Mouse (Mus musculus) brown adipose tissue, adult 24 weeks (tissue): ENCODE data around the gene Mad1l1. TPM values are rescaled to one million over a fixed set of nuclear protein-coding genes. Genes with fewer than 3 reads are reported as not detected.

Source experiments
- H3K27ac ChIP-seq: fragments of 200-500 bp; replicated peaks from 2 replicates; pipeline ENCODE4 v1.5.1; 2012; ENCODE audit warnings: low read depth, mild to moderate bottlenecking, low read length
- H3K4me1 ChIP-seq: fragments of 200-500 bp; 2 replicates; pipeline ENCODE4 v1.6.1; 2012; ENCODE audit warnings: low read length, mixed read lengths; ENCODE audit not compliant: control insufficient read depth, insufficient read depth, insufficient read length
- H3K4me3 ChIP-seq: fragments of 200-500 bp; 2 replicates; pipeline ENCODE4 v1.5.1; 2012; ENCODE audit warnings: low read depth, mild to moderate bottlenecking, low read length, moderate library complexity; ENCODE audit not compliant: insufficient read depth
- polyA plus RNA-seq: library from polyadenylated mRNA; stranded (reverse); fragments of >200 nt; gene quantifications from 2 replicates; pipeline ENCODE4 v1.2.4, GENCODE M21; 2012; ENCODE audit not compliant: missing spikeins, insufficient read depth, insufficient read length

Mad1l1 gene
- polyA plus RNA-seq, 1 experiment, result 2.7 TPM

- H3K4me1 ChIP-seq, result peaks cover 4% of the 10 kb centered on the region
- H3K4me3 ChIP-seq, result no peak overlapping the region
- no peak overlapping the region for H3K27ac ChIP-seq
Observed at GRCm38 (mm10) chr5:140258035-140258434, 63.3 kb downstream of the Mad1l1 start.

- Histone ChIP-seq H3K4me1 (peaks cover 4% of the 10 kb centered on the region), H3K4me3 (no peak overlapping the region), H3K27ac (no peak overlapping the region)
Observed at GRCm38 (mm10) chr5:140257439-140257838, 63.9 kb downstream of the Mad1l1 start.

- Histone ChIP-seq H3K4me1 (peaks cover 6% of the 10 kb centered on the region), H3K4me3 (no peak overlapping the region), H3K27ac (no peak overlapping the region)
Observed at GRCm38 (mm10) chr5:140256685-140257084, 64.7 kb downstream of the Mad1l1 start.

GRCm38 (mm10) chr5:140255265-140255664 lies 66.1 kb downstream of the Mad1l1 start:
- Histone ChIP-seq H3K4me3 (no peak overlapping the region), H3K27ac (no peak overlapping the region)

GRCm38 (mm10) chr5:140254656-140255055 lies 66.7 kb downstream of the Mad1l1 start:
- Histone ChIP-seq H3K4me3 (no peak overlapping the region), H3K27ac (no peak overlapping the region), H3K4me1 (peaks cover 6% of the 10 kb centered on the region)

More at GRCm38 (mm10) chr5:140255265-140255664, 66.1 kb downstream of the Mad1l1 start:
- H3K4me1 ChIP-seq, result peaks cover 6% of the 10 kb centered on the region

GRCm38 (mm10) chr5:140251989-140252388 lies 69.4 kb downstream of the Mad1l1 start:
- H3K27ac ChIP-seq, result no peak overlapping the region
- H3K4me3 ChIP-seq, result no peak overlapping the region
- H3K4me1 ChIP-seq, result peaks cover 6% of the 10 kb centered on the region

GRCm38 (mm10) chr5:140250370-140250769 lies 71.0 kb downstream of the Mad1l1 start:
- Histone ChIP-seq H3K4me1 (peaks cover 6% of the 10 kb centered on the region), H3K4me3 (no peak overlapping the region), H3K27ac (no peak overlapping the region)

GRCm38 (mm10) chr5:140249359-140250062 lies 71.8 kb downstream of the Mad1l1 start:
- no peak overlapping the region for H3K4me3 ChIP-seq

GRCm38 (mm10) chr5:140248101-140248500 lies 73.3 kb downstream of the Mad1l1 start:
- Histone ChIP-seq H3K4me1 (peaks cover 2% of the 10 kb centered on the region; the same call in 1 of the 2 replicates), H3K27ac (no peak overlapping the region), H3K4me3 (no peak overlapping the region)

More at GRCm38 (mm10) chr5:140249359-140250062, 71.8 kb downstream of the Mad1l1 start:
- H3K4me1 ChIP-seq, result peaks cover 6% of the 10 kb centered on the region
- H3K27ac ChIP-seq, result no peak overlapping the region

GRCm38 (mm10) chr5:140240235-140240634 lies 81.1 kb downstream of the Mad1l1 start:
- no peak overlapping the region for H3K27ac ChIP-seq
- no peak overlapping the region for H3K4me3 ChIP-seq
- H3K4me1 ChIP-seq, result no peaks in the 10 kb centered on the region

GRCm38 (mm10) chr5:140238880-140239279 lies 82.5 kb downstream of the Mad1l1 start:
- Histone ChIP-seq H3K4me3 (no peak overlapping the region), H3K4me1 (no peaks in the 10 kb centered on the region), H3K27ac (no peak overlapping the region)

GRCm38 (mm10) chr5:140230818-140231217 lies 90.5 kb downstream of the Mad1l1 start:
- Histone ChIP-seq H3K27ac (no peak overlapping the region), H3K4me3 (no peak overlapping the region), H3K4me1 (no peaks in the 10 kb centered on the region)

- H3K4me3 ChIP-seq, result no peak overlapping the region
- no peaks in the 10 kb centered on the region for H3K4me1 ChIP-seq
- H3K27ac ChIP-seq, result no peak overlapping the region
Observed at GRCm38 (mm10) chr5:140228306-140228705, 93.0 kb downstream of the Mad1l1 start.

GRCm38 (mm10) chr5:140226871-140227270 lies 94.5 kb downstream of the Mad1l1 start:
- Histone ChIP-seq H3K27ac (no peak overlapping the region), H3K4me3 (no peak overlapping the region), H3K4me1 (no peaks in the 10 kb centered on the region)

GRCm38 (mm10) chr5:140225881-140226280 lies 95.5 kb downstream of the Mad1l1 start:
- Histone ChIP-seq H3K4me3 (no peak overlapping the region), H3K4me1 (peaks cover 4% of the 10 kb centered on the region; the same call in 1 of the 2 replicates), H3K27ac (no peak overlapping the region)

- H3K4me3 ChIP-seq, result no peak overlapping the region
- H3K4me1 ChIP-seq, result peaks cover 4% of the 10 kb centered on the region; the same call in 1 of the 2 replicates
- H3K27ac ChIP-seq, result no peak overlapping the region
Observed at GRCm38 (mm10) chr5:140225103-140225502, 96.2 kb downstream of the Mad1l1 start.
